Mouse (Mus musculus) A20 (cell line): ENCODE results near the gene Pcx.
"Not testable (repeated sequence)": the region's sequence is repeated elsewhere in the genome, so short reads cannot be mapped to it uniquely, and the experiment has no call there.

Source experiments
- DNase-seq: peaks from one replicate; pipeline ENCODE4 v3.0.0-alpha.2; 2011; ENCODE audit warnings: low read depth, low spot score

The Pcx gene

DNA sequence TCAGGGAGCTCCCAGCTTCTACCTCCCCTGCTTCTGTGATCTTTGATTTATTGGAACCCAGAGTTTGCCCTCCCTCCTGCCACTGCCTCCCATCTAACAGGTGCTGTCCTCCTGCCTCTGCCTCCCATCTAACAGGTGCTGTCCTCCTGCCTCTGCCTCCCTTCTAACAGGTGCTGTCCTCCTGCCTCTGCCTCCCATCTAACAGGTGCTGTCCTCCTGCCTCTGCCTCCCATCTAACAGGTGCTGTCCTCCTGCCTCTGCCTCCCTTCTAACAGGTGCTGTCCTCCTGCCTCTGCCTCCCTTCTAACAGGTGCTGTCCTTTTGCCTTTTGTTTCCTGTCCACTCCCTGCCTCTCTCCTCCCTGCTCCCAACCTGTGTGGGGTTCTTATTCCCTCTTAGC lies 76.5 kb downstream of the Pcx start:
- DNase-seq: not testable (repeated sequence)

DNA sequence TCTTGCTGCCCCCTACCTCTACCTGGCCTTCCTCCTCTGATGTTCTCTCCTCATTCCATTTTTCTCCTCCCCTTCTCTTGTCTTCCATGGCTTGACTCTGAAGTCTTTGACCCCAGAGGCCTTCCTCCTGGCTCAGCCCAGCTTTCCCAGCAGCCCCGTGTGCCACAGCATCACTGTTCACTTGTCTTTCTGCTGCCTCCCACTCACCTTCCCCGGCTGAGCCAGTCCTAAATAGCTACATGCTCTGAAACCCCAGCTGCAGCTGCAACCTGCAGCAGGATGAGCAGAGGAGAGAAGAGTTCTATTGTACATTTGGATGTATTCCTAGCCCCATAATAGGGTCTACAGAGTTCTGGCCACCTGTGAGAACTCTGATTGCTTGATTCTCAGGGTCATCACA lies 77.2 kb downstream of the Pcx start:
- no peak for DNase-seq

DNA sequence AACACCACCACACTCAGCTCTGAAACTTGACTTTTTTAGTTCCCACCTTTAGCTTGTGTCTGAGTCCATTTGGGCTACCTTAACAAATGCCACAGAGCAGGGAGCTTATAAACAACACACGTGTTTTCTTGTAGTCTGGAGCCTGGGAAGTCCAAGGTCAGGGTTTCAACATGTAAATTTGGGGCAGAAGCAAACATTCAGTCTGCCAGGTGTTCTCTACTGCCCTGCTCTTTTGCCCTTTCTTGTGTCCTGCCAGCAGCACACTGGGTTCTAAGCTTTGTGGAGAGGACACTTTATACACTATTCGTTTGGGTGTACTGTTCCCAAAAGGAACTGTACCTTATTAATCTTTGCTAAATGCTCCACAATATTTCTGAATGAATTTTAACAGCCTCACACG lies 78.2 kb downstream of the Pcx start:
- no peak for DNase-seq

DNA sequence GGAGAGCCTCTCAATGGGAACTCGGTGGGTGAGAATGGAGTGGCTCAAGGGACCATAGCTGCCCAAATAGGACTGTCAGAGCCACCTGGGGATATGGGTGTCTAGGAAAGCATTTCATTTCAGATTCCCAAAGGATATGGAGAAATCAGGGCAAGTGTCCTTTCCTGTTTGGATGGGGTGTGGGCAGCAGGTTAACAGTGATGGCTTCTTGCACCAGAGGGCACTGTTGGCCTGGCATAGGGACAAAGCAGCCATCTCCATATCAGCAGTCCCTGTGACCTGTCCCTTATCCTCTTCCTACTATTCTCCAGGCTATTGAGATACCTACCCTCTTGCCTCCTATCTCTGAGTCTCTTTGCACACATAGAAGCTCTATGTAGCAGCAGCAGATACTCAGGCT lies 78.8 kb downstream of the Pcx start:
- no peak for DNase-seq

DNA sequence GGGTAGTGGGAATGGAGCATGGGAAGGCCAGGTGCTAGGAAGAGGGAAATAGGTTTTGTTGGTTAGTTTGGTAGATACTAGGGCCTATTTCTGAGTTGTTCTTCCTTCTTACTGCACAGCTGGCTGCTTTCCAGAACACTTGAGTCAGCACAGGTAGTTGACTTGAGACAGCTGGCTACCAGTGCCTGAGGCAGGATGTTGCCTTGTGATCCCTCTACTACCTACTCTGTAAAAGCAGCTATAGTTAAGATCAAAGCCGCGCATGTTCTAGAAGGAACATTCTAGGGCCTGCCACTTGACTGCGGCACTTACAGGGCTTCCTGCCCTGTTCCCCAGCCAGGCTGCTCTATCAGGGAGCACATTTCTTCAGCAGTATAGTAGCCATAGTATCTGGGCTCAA lies 79.8 kb downstream of the Pcx start:
- no peak for DNase-seq

DNA sequence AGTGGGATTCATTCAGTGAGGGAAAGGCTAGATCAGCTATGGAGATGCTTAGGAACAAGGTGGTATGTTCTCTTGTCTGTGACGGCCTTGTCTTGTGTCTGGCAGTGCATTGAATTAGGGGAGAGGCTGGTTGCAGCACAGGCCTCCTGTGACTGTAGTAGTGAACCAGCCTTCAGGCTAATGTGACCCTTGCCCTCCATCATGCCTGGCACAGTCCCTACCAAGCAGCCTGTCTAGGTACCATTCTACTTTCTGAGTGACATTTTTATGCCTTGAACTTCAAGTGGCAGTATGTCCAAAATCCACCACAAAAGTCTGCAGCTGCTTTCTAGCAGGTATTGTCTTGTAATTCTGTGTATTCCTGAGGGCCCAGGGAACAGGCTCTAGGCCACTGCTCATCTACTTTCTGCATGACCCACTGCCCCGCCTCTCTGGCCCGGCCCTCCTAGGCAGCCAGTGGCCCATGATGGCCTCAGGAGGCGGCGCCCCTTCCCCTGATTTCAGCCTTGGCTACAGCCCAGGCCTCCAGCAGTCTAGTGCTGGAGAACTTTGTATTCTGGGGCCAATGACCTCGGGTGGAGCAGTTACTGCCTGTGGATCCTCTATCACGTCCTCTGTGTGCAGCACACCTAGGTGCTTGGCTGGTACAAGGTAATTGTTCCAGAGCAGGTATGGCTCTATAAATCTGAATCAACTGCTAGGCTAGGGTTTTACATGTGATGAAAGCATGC lies 83.7 kb downstream of the Pcx start:
- DNase-seq: no peak

DNA sequence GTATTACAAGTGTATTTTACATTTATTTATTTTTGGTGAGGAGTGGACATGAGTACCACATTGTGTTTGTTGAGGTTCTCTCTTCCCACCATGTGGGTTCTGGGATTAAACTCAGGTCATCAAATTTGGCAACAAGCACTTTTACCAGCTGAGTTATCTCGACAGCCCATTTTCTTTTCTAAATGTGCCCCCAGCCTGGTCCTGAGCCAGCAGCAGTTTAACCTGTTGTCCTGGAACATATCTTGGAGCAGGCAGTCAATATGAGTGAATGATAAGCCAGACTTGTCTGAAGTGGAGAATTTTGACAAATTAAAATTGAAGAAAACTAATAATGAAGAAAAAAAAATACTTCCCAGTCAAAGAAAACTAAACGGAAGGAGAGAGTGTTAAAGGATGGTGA lies 85.8 kb downstream of the Pcx start:
- DNase-seq: no peak

DNA sequence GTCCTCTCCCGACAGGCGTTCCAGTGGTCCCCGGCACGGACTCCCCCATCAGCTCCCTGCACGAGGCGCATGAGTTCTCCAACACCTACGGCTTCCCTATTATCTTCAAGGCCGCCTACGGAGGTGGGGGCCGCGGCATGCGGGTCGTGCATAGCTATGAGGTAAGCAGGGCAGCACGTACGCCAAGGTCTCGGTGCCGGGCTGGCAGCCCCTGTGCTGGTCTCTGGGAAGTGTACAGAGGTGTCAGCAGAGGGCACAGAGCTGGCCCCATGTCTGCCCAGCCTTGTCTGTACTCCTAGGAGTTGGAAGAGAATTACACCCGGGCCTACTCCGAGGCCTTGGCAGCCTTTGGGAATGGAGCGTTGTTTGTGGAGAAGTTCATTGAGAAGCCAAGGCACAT lies 92.2 kb downstream of the Pcx start:
- no peak for DNase-seq

DNA sequence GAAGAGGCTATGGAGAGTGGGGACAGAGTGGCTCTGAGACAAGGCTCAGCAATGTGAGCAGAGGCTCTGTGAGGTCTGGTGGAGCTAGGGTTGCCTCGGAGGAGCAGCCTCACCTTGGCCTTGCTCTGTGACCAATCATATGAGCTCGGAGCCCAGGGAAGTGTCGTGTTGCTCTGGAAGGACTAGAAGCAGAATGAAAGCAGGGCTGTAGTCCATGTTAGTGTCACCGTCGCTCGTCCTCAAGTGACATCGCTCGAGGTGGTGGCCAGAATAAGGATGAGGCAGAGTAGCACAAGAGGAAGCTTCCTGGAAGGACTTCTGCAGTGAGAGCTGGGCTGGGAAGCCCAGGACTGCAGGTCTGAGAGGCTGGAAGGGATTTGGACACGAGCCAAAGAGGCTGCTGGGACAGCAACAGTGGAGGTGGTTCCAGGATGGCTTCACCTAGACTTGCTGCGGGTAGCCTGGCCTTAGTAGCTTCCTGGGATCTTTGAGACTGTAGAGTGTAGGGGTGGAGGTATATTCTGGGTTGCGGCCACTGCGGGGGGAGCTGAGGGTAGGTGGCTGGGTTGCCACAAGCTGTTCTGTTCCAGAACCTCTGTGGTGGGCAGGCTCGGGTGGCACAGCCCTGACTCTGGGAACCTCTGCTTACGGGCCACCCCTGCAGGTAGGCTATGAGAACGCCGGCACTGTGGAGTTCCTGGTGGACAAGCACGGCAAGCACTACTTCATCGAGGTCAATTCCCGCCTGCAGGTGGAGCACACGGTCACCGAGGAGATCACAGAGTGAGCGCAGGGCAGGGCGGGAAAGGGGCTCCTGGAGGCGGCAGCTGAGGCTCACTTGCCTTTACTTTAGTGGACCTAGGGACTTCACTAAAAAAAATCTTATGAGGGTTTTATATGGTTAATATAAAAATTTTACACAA lies 93.8 kb downstream of the Pcx start:
- no peak for DNase-seq

DNA sequence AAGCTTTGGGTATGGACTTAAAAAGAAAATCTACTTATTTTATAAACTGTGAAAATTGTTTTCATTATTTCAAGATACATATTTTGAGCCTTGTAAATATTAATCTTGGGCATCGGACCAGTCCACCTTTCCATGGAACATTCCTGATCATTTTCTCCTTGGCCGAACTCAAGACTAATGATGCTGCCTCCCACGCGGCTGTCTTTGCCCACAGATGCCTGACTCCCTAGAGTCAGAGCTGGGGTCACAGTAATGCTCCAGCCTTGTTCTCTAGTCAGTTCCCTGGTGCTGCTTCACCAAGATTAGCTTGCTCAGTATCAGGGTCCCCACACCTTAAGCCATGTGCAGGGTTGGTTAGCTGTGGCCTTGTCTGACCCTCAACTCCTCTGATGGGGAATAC lies 95.4 kb downstream of the Pcx start:
- DNase-seq: no peak

DNA sequence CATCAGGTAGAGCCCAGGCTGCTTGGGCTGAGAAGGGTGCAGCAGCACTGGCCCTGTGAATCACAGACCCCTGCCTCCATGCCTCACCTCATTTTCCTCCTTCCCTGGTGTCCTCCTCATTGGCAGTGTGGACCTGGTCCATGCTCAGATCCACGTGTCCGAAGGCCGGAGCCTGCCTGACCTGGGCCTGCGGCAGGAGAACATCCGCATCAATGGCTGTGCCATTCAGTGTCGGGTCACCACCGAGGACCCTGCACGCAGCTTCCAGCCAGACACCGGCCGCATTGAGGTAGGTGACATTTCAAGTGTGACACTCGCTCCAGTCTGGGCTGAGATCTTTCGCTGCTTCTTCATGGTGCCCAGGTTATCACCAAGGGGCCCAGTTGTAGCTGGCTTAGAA lies 97.1 kb downstream of the Pcx start:
- DNase-seq: no peak

DNA sequence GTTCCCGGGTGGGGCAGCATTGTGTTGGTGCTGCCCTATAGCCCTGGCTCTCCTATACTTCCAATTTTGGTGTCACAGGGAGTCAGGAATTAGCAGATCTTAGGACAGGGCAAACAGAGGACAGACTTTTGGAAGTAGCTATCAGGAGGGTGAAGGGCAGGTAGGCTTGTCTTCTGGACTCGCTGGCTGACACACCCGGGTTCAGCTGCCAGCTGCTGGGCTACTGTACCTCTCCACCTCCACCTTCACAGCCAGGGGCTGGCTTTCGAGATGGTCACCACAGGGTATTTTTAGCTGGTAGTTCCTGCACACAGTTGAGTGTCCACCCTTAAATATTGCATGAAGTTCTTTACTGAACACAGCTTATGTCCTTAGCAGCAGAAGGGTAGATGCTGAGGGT lies 98.2 kb downstream of the Pcx start:
- no peak for DNase-seq

DNA sequence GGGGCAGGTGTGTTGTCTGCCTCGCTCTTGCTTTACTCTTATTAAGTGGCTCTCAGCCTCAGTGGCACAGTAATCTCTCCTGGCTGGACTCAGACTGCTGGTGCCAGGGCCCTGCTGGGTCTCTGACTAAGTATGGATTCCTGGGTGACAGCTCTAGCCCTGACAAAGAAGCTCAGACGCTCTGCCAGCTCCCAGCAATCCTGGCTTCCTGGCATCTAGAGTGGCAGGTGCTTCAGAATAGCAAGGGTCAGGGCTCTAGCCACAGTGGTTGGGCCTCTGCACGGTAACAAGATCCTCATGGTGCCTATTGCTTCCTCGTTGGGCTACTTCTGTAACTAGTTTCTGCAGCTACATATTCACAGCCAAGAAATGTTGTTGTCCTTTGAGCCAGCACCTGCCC lies 99.8 kb downstream of the Pcx start:
- DNase-seq: no peak

DNA sequence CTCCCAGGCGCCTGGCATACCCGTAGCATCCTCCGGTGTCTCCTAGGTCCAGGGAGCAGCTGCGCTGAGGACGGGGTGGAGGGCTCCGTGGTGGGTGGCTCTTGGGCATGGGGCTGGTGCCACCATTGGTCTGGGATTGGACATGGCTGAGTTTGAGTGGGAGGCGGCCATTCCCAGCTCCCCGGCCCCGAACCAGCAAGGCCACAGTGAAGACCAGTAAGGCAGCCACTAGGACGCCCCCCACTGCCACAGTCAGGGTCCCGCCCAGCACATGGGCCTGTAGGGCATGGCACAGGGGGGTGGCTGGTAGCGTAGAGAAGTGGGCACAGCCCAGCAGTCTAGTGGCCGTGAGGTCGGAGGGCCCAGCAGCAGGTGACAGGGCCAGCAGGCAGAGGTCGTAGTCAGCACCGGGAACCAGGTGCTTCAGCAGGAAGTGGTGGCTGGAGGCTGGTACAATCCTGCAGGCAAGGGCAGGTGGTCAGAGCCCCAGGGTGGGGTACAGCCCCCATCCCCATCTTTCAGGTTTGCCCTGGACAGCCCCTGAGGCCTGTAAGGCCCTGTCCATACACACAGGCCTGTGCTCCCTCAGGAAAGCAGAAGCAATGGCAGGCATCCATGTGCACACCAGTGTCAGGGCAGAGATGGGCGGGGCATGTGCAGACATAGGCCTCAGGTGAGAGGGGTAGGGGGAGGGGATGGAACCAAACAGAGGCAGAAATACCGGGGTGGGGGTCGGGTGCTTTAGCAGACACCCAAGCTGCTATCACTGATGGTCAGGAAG lies 102.1 kb downstream of the Pcx start:
- no peak for DNase-seq

DNA sequence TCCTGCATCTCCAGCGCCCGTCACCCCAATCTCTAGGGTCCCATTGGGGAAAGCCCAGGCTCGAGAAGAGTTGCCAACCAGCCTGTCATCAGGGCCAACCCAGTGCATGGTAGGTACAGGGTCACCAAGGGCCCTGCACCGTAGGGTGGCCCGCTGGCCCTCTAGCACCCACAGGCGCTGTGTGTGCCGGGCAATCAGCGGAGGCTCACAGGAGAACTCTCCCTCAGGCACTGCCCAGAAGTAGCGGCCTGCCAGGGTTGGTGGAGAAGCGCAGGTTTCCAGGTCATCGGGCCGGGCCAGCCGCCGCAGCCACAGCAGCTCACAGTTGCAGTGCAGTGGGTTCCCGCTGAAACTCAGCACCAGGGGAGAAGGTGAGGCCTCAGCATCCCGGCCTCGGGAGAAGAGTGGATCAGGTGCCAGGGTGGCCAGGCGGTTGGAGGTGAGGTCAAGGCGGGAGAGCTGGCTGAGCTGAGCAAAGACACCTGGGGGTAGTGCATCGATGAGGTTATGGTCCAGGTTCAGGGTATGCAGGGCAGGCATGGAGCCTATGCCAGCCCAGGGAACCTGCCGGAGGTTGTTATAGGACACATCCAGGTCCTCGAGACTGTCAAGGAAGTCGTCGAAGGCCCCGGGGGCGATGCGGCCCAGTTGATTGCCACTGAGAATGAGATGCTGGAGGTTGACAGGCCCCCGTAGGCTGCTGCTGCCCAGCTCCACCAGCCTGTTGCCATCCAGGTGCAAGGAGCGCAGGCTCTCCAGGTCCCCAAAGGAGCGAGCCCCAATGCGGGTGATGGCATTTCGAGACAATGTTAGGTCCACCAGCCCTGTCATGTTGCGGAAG lies 103.4 kb downstream of the Pcx start:
- no peak for DNase-seq

DNA sequence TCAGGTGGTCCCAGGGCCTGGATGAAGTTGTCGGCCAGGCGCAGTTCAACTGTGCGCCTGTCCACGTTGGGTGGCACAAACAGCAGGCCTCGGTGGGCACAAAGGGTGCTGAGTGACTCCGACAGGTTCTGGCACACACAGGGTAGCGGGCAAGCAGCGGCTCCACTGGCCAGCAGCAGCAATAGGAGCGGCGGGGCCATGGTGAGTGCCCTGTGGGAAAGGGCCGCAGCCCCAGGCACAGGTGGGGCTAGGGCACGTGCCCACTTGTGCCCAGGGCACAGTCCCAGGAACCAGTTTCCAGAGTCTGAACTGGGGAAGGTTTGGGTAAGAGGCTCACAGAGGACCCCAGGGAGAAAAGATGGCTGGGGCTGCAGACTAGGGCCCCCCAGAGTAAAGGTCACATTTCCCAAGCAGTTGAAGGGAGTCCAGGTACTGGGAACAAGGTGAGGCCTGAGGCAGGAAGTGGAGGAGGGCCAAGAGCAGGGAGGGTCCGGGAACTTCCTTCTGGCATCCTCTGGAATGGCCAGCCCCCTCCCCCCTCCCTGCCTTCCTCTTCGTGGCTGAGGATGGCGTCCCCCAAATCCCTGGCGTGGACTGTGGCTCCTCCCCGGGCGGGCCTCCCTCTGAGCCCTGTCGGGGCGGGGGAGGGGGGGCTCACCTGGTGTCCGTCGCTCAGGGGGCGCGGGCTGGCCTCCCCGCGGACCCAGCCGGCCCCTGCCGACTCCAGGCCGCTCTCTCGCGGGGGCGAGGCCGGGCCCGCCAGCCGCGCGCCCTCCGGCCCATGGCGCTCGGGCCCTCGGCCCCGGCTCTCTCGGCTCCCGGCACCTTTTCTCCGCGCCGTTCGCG lies 104.3 kb downstream of the Pcx start:
- DNase-seq: no peak

DNA sequence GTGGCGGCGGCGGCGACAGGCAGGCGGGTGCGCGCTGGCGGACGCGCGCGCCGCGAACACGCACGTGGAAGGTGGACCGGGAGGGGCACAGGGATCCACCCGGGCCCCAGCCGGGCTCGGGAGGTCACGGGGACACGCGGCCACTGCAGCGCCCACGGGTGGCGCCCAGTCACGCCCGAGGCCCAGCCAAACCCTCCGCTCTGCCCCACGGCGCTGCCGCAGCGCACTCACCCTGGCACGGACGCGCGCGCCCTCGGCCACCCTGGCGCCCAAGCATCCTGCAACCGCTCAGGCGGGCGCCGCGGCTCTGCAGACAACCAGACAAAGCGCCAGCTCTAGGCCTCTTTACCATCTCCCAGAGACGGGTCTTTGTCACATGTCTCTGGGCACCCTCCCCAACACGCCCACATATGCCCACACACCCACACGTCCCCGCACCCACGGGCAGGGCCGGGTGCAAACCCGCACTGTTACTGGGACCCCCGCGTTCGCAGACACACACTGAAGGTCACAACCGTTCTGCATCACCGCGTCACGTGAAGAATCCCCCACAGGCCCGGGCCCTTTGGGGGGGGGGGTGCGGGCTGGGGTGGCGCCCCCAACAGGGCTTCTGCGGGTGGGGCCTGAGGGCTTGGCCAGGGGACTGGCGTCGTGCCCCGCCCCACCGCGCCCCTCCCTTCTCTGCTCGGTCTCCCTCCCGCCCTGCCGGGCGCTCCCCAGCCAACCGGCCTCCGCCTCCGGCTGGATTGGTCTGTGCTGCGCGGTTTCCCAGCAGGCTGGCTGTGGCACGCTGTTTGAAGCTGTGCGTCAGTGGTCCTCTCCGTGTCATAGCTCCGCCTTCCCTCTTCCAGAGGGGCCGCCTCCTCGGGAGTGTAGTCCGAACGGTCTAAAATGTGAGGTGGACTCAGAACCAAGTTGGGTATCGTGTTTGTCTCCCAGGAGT lies 105.2 kb downstream of the Pcx start, which contains the start of gene Lrfn4:
Gene Lrfn4, minus strand, starts transcription at position 517 of the 943 bp plus-strand sequence.
- peak; percentile 83 for DNase-seq

DNA sequence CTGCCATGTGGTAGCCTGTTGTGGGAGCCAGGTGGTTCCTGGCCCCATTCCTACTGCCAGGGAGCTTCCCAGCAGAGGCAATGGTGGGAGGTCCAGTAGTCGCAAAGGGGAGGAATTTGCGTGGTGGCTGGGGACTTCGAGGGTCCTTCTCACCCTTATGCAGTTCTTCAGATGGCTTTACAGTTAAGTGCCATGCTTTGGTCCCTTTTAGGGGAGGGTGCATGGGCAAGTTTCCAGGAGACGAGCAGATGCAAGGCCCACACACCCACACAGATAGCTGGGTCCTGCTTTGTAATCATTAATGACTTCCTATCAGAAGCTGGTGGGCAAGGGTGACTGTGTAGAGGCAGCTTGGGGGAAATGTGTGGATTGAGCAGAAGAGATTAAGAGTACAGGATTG lies 106.3 kb downstream of the Pcx start:
- no peak for DNase-seq

DNA sequence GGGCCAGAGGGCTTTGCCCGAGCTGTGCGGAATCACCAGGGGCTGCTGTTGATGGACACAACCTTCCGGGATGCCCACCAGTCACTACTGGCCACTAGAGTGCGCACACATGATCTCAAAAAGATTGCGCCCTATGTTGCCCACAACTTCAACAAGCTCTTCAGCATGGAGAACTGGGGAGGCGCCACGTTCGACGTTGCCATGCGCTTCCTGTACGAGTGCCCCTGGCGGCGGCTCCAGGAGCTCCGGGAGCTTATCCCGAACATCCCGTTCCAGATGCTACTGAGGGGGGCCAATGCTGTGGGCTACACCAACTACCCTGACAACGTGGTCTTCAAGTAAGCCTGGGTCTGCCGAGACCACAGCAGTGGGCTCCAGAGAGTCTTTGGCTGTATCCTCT lies 107.9 kb downstream of the Pcx start:
- no peak for DNase-seq
